Mouse (Mus musculus) embryonic fibroblast, embryonic 13.5 days (primary cell): ENCODE results near the gene Clk1.
"Not testable (repeated sequence)": the region's sequence is repeated elsewhere in the genome, so short reads cannot be mapped to it uniquely, and the experiment has no call there.

ENCODE experiments used
- CTCF ChIP-seq: IDR thresholded peaks from 2 replicates; pipeline ENCODE4 v1.5.1; 2011; ENCODE audit warnings: mild to moderate bottlenecking, control low read depth, low read length, moderate library complexity, borderline replicate concordance; ENCODE audit not compliant: insufficient read depth
- POLR2A ChIP-seq: IDR thresholded peaks from 2 replicates; pipeline ENCODE4 v1.6.1; 2011; ENCODE audit warnings: low read depth, mild to moderate bottlenecking, control low read depth, low read length, moderate library complexity

GRCm38 (mm10) chr1:58374266-58374665 is 49.6 kb downstream of the Clk1 start:
- not testable (repeated sequence) for TF ChIP-seq CTCF, POLR2A
